16 mouse cellular contexts compared by ENCODE assay signal in the genomic region with DNA sequence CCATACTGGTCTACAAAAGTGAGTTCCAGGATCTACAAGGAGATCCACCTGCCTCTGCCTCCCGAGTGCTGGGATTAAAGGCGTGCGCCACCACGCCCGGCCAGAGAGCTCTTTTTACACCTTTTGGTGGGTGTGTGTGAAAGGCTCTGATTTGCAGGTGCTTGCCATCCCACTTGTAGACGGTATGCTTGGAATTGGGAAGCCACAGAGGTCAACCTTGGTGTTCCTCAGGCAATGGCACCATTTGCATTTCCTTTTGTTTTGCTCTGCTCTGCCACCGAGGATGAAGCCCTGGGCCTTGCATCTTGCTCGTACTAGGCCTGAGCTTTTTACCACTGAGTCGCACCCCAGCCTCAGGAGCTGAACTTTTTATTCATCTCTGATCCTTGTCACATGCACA. TPM values are rescaled to one million over a fixed set of nuclear protein-coding genes. Genes with fewer than 3 reads are reported as not detected.
DNase-seq lines count a peak whose midpoint lies in the region; ATAC-seq and TF ChIP-seq lines count a peak whose summit lies in the region.
"Had no signal": no experiment of that assay in that cellular context is flagged by ENCODE, and none has a peak within 500 bp of the region (broad histone marks: within the 10 kb centered on the region; RNA-seq: fewer than 3 reads in every experiment).

No protein-coding gene starts in this region.

- peak overlapping the region; percentile 95; the same call in 1 of the 2 replicates for H3K4me3 ChIP-seq in forebrain, embryonic 10.5 days
- H3K4me3 ChIP-seq in forebrain, embryonic 13.5 days, result no peak overlapping the region
- H3K4me3 ChIP-seq in liver, embryonic 13.5 days (replicated peaks), result 0 out of 2 replicates have a peak overlapping the region, but pooled peaks have one; percentile 76
- H3K4me3 ChIP-seq in E14TG2a.4 (replicated peaks; ENCODE audit: low read length), result peak overlapping the region; percentile 93; the same call in 1 of the 2 replicates
- H3K4me3 ChIP-seq in embryonic facial prominence, embryonic 15.5 days (replicated peaks), result 0 out of 2 replicates have a peak overlapping the region, but pooled peaks have one; percentile 1

- H3K4me1 ChIP-seq in forebrain, embryonic 10.5 days, result peaks cover 26% of the 10 kb centered on the region
- peaks cover 23% of the 10 kb centered on the region for H3K4me1 ChIP-seq in forebrain, embryonic 13.5 days
- H3K4me1 ChIP-seq in liver, embryonic 13.5 days (replicated peaks), result peaks cover 38% of the 10 kb centered on the region
- H3K4me1 ChIP-seq in E14TG2a.4 (replicated peaks; ENCODE audit: low read depth, low read length), result peaks cover 73% of the 10 kb centered on the region
- peaks cover 17% of the 10 kb centered on the region for H3K4me1 ChIP-seq in embryonic facial prominence, embryonic 15.5 days

- TF ChIP-seq CTCF in E14TG2a.4 (conservative IDR thresholded peaks at IDR 0.05; ENCODE audit: low read length), result no peak

- H3K27ac ChIP-seq in forebrain, embryonic 10.5 days, result no peak overlapping the region
- no peak overlapping the region for H3K27ac ChIP-seq in forebrain, embryonic 13.5 days
- H3K27ac ChIP-seq in liver, embryonic 13.5 days, result no peak overlapping the region
- no peak overlapping the region for H3K27ac ChIP-seq in embryonic facial prominence, embryonic 15.5 days (replicated peaks)
- H3K27ac ChIP-seq: forebrain, embryonic 15.5 days; left cerebral cortex, adult 2 months had no signal

- WGBS in forebrain, embryonic 10.5 days, result 92% methylated on average over 9 of the region's 9 CpGs
- WGBS in forebrain, embryonic 13.5 days, result 92% methylated on average over 9 of the region's 9 CpGs
- 82% methylated on average over 9 of the region's 9 CpGs for WGBS in liver, embryonic 13.5 days (ENCODE audit: insufficient replicate concordance)
- WGBS in embryonic facial prominence, embryonic 15.5 days, result 85% methylated on average over 9 of the region's 9 CpGs

- H3K27me3 ChIP-seq in forebrain, embryonic 10.5 days (ENCODE audit: poor library complexity, severe bottlenecking), result no peaks in the 10 kb centered on the region
- no peaks in the 10 kb centered on the region for H3K27me3 ChIP-seq in forebrain, embryonic 13.5 days
- H3K27me3 ChIP-seq in liver, embryonic 13.5 days, result no peaks in the 10 kb centered on the region
- no peaks in the 10 kb centered on the region for H3K27me3 ChIP-seq in E14TG2a.4 (ENCODE audit: insufficient read depth, low read length)
- H3K27me3 ChIP-seq in embryonic facial prominence, embryonic 15.5 days, result no peaks in the 10 kb centered on the region
- H3K27me3 ChIP-seq: forebrain, embryonic 15.5 days; Patski had no signal

- H3K9me3 ChIP-seq in forebrain, embryonic 10.5 days, result no peaks in the 10 kb centered on the region
- H3K9me3 ChIP-seq in forebrain, embryonic 13.5 days (replicated peaks), result no peaks in the 10 kb centered on the region
- H3K9me3 ChIP-seq in liver, embryonic 13.5 days (replicated peaks), result no peaks in the 10 kb centered on the region
- H3K9me3 ChIP-seq in E14TG2a.4 (ENCODE audit: low read length), result no peaks in the 10 kb centered on the region
- no peaks in the 10 kb centered on the region for H3K9me3 ChIP-seq in embryonic facial prominence, embryonic 15.5 days (replicated peaks)
- H3K9me3 ChIP-seq: forebrain, embryonic 15.5 days had no signal

- DNase-seq in forebrain, embryonic 10.5 days (ENCODE audit: extremely low spot score, low spot score), result no peak
- no peak for DNase-seq in liver, embryonic 13.5 days
- DNase-seq in liver, result no peak
- no peak for DNase-seq in Muller cell, postnatal 12 days (ENCODE audit: inconsistent ontology term)
- DNase-seq in lung, postnatal 25 days (ENCODE audit: low spot score), result no peak
- DNase-seq: heart, postnatal 4 days; kidney, postnatal 14 days; lung, postnatal 10 days; thymus, postnatal 36 days had no signal

- no peak for ATAC-seq in forebrain, embryonic 13.5 days
- no peak for ATAC-seq in liver, embryonic 13.5 days (ENCODE audit: low read depth)
- ATAC-seq in embryonic facial prominence, embryonic 15.5 days (ENCODE audit: insufficient number of reproducible peaks, low FRiP score, low TSS enrichment, low read depth), result no peak
- ATAC-seq: forebrain, embryonic 15.5 days; intestine, postnatal 0 days; Patski had no signal

- H3K9ac ChIP-seq in forebrain, embryonic 13.5 days, result no peak overlapping the region
- H3K9ac ChIP-seq in liver, embryonic 13.5 days, result no peak overlapping the region
- H3K9ac ChIP-seq in embryonic facial prominence, embryonic 15.5 days, result no peak overlapping the region

- no peak overlapping the region for H3K4me2 ChIP-seq in forebrain, embryonic 13.5 days
- H3K4me2 ChIP-seq in liver, embryonic 13.5 days, result peak overlapping the region; percentile 98; the same call in 1 of the 2 replicates
- no peak overlapping the region for H3K4me2 ChIP-seq in embryonic facial prominence, embryonic 15.5 days (replicated peaks)

- H3K36me3 ChIP-seq in forebrain, embryonic 10.5 days (replicated peaks), result peaks cover 65% of the 10 kb centered on the region
- H3K36me3 ChIP-seq in forebrain, embryonic 13.5 days (ENCODE audit: poor library complexity, severe bottlenecking), result peaks cover 53% of the 10 kb centered on the region
- peaks cover 33% of the 10 kb centered on the region for H3K36me3 ChIP-seq in liver, embryonic 13.5 days
- H3K36me3 ChIP-seq in E14TG2a.4 (ENCODE audit: insufficient read depth, low read length), result peaks cover 64% of the 10 kb centered on the region
- H3K36me3 ChIP-seq in embryonic facial prominence, embryonic 15.5 days, result peaks cover 46% of the 10 kb centered on the region

RNA-seq across cellular contexts. Expression of gene Prr3, which starts 1.7 kb away (rescaled TPM):
- 45.6 and 48.3 TPM in 2 replicates for polyA plus RNA-seq in forebrain, embryonic 10.5 days (2016; fragmentation: Nextera tagmentation; extraction: Ambion mirVana)
- 62.7 and 70.0 TPM in 2 replicates for polyA plus RNA-seq in forebrain, embryonic 13.5 days (2015; fragmentation: Nextera tagmentation; extraction: Ambion mirVana)
- 8.3 and 8.7 TPM in 2 replicates for polyA plus RNA-seq in liver, embryonic 13.5 days (2015; fragmentation: Nextera tagmentation; extraction: Ambion mirVana)
- 37.8 and 41.4 TPM in 2 replicates for polyA plus RNA-seq in embryonic facial prominence, embryonic 15.5 days (2015; fragmentation: Nextera tagmentation; extraction: Ambion mirVana)

RNA-seq across cellular contexts. Expression of gene Gnl1, which starts 2.1 kb away (rescaled TPM):
- polyA plus RNA-seq in forebrain, embryonic 10.5 days (2016; fragmentation: Nextera tagmentation; extraction: Ambion mirVana), result 66.9 and 68.8 TPM in 2 replicates
- 50.1 and 54.4 TPM in 2 replicates for polyA plus RNA-seq in forebrain, embryonic 13.5 days (2015; fragmentation: Nextera tagmentation; extraction: Ambion mirVana)
- polyA plus RNA-seq in liver, embryonic 13.5 days (2015; fragmentation: Nextera tagmentation; extraction: Ambion mirVana), result 14.6 and 15.2 TPM in 2 replicates
- 59.7 and 61.5 TPM in 2 replicates for polyA plus RNA-seq in embryonic facial prominence, embryonic 15.5 days (2015; fragmentation: Nextera tagmentation; extraction: Ambion mirVana)

RNA-seq across cellular contexts. Expression of gene Abcf1, which starts 12.2 kb away (rescaled TPM):
- polyA plus RNA-seq in forebrain, embryonic 10.5 days (2016; fragmentation: Nextera tagmentation; extraction: Ambion mirVana), result 114 and 129 TPM in 2 replicates
- 108 and 120 TPM in 2 replicates for polyA plus RNA-seq in forebrain, embryonic 13.5 days (2015; fragmentation: Nextera tagmentation; extraction: Ambion mirVana)
- 81.3 and 110 TPM in 2 replicates for polyA plus RNA-seq in liver, embryonic 13.5 days (2015; fragmentation: Nextera tagmentation; extraction: Ambion mirVana)
- polyA plus RNA-seq in embryonic facial prominence, embryonic 15.5 days (2015; fragmentation: Nextera tagmentation; extraction: Ambion mirVana), result 89.0 and 92.2 TPM in 2 replicates

RNA-seq across cellular contexts. Expression of gene H2-T24, which starts 38.6 kb away (rescaled TPM):
- polyA plus RNA-seq in forebrain, embryonic 10.5 days (2016; fragmentation: Nextera tagmentation; extraction: Ambion mirVana), result 3.1 and 3.5 TPM in 2 replicates
- polyA plus RNA-seq in forebrain, embryonic 13.5 days (2015; fragmentation: Nextera tagmentation; extraction: Ambion mirVana), result 6.3 and 6.5 TPM in 2 replicates
- 5.2 and 5.7 TPM in 2 replicates for polyA plus RNA-seq in liver, embryonic 13.5 days (2015; fragmentation: Nextera tagmentation; extraction: Ambion mirVana)
- 3.0 and 3.7 TPM in 2 replicates for polyA plus RNA-seq in embryonic facial prominence, embryonic 15.5 days (2015; fragmentation: Nextera tagmentation; extraction: Ambion mirVana)

RNA-seq across cellular contexts. Expression of gene H2-T23, which starts 50.9 kb away (rescaled TPM):
- 2.1 and 3.3 TPM in 2 replicates for polyA plus RNA-seq in forebrain, embryonic 10.5 days (2016; fragmentation: Nextera tagmentation; extraction: Ambion mirVana)
- 5.6 and 5.7 TPM in 2 replicates for polyA plus RNA-seq in forebrain, embryonic 13.5 days (2015; fragmentation: Nextera tagmentation; extraction: Ambion mirVana)
- polyA plus RNA-seq in liver, embryonic 13.5 days (2015; fragmentation: Nextera tagmentation; extraction: Ambion mirVana), result 23.1 and 24.0 TPM in 2 replicates
- 24.9 and 26.4 TPM in 2 replicates for polyA plus RNA-seq in embryonic facial prominence, embryonic 15.5 days (2015; fragmentation: Nextera tagmentation; extraction: Ambion mirVana)
